In the genomic region with DNA sequence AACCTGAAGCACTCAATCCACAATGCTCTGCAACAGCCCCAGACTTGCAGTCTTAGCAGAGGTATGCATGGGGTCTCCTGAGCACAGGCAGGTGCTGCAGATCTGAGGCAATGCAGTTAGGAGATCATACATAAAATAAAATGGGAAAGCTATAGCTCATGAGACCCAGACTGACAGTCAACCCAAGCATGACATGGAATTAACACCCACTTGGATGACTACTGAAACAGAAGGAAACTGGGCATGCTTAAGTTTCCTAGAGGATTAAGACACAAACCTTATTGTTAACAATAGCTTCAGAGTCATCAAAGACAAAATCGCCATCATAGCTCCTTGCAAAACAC, we compare ENCODE assay signal across 28 mouse cellular contexts. TPM values are rescaled to one million over a fixed set of nuclear protein-coding genes. Genes with fewer than 3 reads are reported as not detected.
"Had no signal": no experiment of that assay in that cellular context is flagged by ENCODE, and none has a peak within 500 bp of the region (broad histone marks: within the 10 kb centered on the region; RNA-seq: fewer than 3 reads in every experiment).

No protein-coding gene starts in this region.

- H3K27ac ChIP-seq: embryonic facial prominence, embryonic 10.5 days; embryonic facial prominence, embryonic 12.5 days; embryonic facial prominence, embryonic 13.5 days; embryonic facial prominence, embryonic 15.5 days; forebrain, embryonic 10.5 days; forebrain, embryonic 12.5 days; forebrain, embryonic 13.5 days; forebrain, embryonic 15.5 days; gastrocnemius, adult 2 months; heart, adult 2 months had no signal

- DNase-seq: cerebellum, adult 2 months; cerebellum, adult 8-10 months; cerebellum, adult 9-10 months; cerebellum, adult 9-11 months; cerebellum, postnatal 10 days; cerebellum, postnatal 14 days; cerebellum, postnatal 25 days; cerebellum, postnatal 36 days; embryo, embryonic 11 days; forebrain, postnatal 0 days; gastrocnemius, adult 2 months; gastrocnemius, postnatal 10 days; gastrocnemius, postnatal 14 days; gastrocnemius, postnatal 25 days; gastrocnemius, postnatal 36 days; heart, adult 18-20 months; heart, adult 2 months had no signal

- H3K4me3 ChIP-seq: embryonic facial prominence, embryonic 10.5 days; embryonic facial prominence, embryonic 12.5 days; embryonic facial prominence, embryonic 13.5 days; embryonic facial prominence, embryonic 15.5 days; erythroblast, embryonic 14.5 days; forebrain, embryonic 10.5 days; forebrain, embryonic 12.5 days; forebrain, embryonic 13.5 days; forebrain, embryonic 15.5 days; gastrocnemius, adult 2 months; heart, adult 2 months had no signal

- H3K9me3 ChIP-seq: embryonic facial prominence, embryonic 10.5 days; embryonic facial prominence, embryonic 12.5 days; embryonic facial prominence, embryonic 13.5 days; embryonic facial prominence, embryonic 15.5 days; forebrain, embryonic 10.5 days; forebrain, embryonic 12.5 days; forebrain, embryonic 13.5 days; forebrain, embryonic 15.5 days had no signal

- H3K27me3 ChIP-seq: embryonic facial prominence, embryonic 12.5 days; embryonic facial prominence, embryonic 13.5 days; embryonic facial prominence, embryonic 15.5 days; forebrain, embryonic 12.5 days; forebrain, embryonic 13.5 days; forebrain, embryonic 15.5 days had no signal

- H3K9ac ChIP-seq: embryonic facial prominence, embryonic 12.5 days; embryonic facial prominence, embryonic 13.5 days; embryonic facial prominence, embryonic 15.5 days; forebrain, embryonic 12.5 days; forebrain, embryonic 13.5 days; forebrain, embryonic 15.5 days; forebrain, postnatal 0 days had no signal

- ATAC-seq: forebrain, embryonic 13.5 days; forebrain, embryonic 14.5 days; forebrain, embryonic 15.5 days; forebrain, embryonic 16.5 days; forebrain, postnatal 0 days had no signal

- H3K4me2 ChIP-seq: embryonic facial prominence, embryonic 12.5 days; embryonic facial prominence, embryonic 13.5 days; embryonic facial prominence, embryonic 15.5 days; forebrain, embryonic 12.5 days; forebrain, embryonic 13.5 days; forebrain, embryonic 15.5 days had no signal

- H3K36me3 ChIP-seq: embryonic facial prominence, embryonic 15.5 days; forebrain, embryonic 15.5 days had no signal

RNA-seq across cellular contexts. Expression of gene Tmtc4, which starts 6.1 kb away (rescaled TPM):
- polyA plus RNA-seq: erythroblast, embryonic 14.5 days had no signal
